Mouse (Mus musculus): ENCODE measurements around the gene Rara.
A peak's percentile ranks its signal among the peaks of the same experiment; 100 is the strongest.

Gene Rara

DNA sequence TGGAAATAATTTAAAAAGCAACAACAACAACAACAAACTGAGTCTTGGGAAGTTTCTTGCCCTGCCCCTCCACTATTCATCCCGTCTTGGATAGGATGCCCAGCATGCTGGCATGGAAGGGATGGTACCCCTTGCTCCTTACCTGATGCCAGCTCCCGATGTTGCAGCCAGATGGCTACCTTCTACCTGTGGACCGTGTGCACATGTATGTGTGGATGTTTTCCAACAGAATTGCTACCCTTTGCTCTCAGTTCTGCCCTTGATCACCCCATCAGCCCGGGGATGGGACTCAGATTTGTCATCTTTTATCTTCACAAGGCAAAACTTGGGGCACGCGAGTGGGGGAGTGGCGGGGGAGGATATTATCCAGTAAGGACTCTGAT lies 11.1 kb downstream of the Rara start:
- DNase-seq (ENCODE audit: low spot score) = no peak

DNA sequence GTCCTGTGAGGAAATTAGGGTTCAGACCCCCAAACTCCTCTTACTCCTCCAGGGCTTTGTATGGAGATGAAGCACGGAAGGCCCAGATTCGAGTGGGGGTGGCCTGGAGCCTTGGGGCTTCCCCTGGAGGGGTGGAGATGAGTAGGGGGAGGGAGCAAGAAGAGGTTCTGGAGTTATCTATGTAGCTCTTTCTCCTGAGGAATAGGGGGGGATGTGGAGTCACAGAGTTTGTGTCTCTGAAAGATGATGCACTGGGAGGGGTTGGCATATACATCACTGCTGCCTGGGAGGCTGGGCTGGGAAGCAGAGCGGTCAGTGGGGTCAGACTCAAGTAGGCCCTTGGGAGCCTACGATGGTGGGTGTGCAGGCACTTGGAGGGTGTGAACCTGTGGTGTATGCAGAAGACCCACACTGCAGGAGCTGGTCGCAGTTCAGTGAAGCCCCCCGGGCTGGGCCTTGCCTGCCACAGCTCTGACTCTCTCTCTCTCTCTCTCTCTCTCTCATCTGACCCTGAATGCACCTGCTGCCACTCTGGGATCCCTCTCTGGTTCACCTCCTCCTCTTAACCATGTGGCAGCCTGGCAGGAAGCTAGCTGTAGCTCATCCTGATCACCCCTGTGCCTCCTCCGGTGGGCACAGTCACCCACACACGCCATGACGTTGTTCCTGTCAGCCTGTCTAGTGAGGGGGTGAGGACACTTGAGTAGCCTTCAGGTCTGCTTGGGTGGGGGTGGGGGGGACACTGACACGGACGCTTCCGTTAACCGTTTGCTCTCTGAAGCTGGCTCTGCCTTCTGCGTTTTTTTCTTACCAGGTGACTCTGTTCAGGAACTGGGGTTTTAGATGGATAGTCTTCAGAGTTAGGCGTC lies 11.7 kb downstream of the Rara start:
- DNase-seq (ENCODE audit: low spot score) = no peak

DNA sequence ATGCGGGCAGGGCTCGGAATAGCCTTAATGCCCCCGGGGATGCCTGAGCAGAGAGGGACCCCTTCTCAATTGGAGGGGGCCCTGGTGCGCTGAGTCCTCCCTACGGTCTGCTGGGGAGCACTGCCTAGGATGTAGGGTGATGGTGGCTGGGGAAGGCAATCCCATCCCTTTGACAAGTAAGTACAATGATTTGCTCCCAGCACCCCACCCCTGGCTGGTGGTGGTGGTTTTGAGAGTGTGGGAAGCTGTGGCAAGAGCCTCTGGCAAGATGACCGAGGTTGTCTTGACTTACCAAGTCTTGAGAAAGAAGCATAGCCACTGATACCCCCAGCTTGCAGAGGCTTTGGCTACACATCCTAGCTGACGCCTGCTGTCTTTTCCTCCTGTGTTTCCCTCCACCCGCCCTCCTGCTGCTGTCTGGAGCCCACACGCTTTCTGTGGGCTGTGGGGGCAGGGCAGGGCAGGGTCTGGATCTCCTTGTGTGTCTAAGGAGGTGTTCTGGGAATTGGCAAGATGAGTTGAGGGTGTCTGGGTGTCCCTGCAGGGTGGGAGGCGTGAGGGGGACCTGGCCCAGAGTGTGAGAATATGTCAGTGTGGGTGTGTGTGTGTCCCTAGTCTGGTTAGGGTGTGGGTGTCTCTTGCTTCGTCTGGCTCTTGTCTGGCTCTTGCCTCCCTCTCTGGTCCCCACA lies 12.5 kb downstream of the Rara start:
- no peak for DNase-seq (ENCODE audit: low spot score)

DNA sequence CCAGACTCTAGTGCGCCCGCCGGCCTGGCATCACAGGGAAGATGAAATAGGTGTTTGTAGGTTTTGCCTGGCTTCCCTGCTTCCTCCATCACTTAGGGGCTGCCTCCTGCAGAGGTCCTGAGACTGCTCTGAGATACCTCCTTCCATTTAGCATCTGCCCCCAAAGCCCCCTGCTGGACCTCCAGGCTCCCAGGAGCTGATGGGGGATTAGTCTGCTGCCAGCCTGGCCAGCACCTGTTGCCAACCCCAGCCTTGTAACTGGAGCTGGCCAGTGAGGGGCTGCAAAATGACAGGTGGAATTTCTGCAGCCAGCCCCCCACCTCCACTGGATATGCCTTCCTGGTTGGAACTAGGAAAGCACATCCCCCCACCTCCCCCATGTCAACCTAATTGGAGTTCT lies 13.2 kb downstream of the Rara start:
- no peak for DNase-seq (ENCODE audit: low spot score)

DNA sequence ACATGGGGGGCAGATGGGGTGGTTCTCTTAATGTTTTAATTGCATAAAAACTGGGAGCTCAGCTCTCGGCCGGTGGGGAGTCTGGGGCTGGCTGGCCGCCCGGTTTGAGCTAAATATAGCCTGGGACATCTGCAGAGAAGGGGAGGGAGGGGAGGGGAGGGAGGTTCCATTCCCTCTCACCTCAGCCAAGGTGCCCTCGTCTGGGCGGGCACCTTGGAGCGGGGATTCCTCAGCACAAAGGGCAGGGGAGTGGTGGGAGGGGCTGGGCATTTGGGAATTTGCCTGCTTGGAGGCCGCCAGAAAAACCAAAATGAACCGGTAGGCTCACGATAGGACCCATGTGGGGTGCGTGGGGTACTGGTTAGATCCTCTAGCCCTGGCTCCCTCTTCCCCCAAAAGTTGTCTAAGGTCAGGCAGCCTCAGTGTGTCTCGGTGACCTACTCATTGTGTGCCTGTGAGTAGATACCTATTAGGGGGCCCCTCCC lies 13.8 kb downstream of the Rara start:
- no peak for DNase-seq (ENCODE audit: low spot score)

DNA sequence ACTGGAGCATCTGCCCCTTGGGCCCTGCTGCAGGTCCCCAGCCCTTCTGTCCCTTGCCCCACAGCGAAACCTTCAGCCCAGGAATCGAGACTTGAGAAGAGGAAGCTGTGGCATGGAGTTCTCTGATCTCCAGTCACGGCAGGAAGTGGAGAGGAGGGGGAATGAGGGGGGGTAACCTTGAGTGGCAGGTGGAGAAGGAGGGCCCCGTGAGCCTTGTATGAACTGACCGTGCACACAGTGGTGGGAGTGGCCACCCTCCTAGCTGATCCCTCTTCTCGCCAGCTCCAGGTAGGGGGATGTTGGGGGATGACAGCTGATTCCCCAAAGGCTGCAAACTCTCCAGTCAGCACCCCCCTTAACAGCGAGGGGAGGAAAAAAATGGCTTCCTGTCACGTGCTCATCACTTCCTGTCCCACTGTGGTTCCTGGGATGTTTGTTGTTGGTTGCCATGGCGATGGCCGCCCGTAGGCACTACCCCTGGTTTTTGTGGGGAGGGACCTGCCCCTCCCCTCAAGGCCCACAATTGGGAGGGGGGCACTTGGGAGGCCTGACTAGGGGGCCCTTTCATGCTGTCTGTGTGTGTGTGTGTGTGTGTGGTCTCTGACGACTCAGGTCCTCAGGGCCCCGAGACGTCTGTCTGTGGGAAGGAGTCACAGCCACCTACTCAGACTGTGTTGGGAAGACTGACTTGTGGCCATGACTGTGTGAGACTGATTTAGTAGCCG lies 14.4 kb downstream of the Rara start:
- no peak for DNase-seq (ENCODE audit: low spot score)

DNA sequence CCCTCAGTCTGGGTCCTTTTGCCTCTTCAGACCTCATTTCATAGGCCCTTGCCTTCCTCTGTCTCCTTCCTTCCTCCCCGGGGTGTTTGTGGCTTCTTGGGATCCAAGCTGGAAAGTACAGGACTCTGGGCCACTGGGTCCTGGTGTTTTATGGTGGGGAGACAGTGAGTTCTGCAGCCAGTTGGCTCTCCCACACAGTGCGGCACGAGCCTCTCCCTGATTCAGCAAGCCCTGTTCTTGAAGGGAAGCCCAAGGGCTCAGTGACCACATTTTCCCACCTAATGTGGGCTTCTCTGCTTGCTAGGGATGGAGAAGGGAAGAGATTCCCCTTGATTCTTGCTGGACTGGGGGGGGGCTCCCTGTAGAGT lies 14.9 kb downstream of the Rara start:
- no peak for DNase-seq (ENCODE audit: low spot score)

DNA sequence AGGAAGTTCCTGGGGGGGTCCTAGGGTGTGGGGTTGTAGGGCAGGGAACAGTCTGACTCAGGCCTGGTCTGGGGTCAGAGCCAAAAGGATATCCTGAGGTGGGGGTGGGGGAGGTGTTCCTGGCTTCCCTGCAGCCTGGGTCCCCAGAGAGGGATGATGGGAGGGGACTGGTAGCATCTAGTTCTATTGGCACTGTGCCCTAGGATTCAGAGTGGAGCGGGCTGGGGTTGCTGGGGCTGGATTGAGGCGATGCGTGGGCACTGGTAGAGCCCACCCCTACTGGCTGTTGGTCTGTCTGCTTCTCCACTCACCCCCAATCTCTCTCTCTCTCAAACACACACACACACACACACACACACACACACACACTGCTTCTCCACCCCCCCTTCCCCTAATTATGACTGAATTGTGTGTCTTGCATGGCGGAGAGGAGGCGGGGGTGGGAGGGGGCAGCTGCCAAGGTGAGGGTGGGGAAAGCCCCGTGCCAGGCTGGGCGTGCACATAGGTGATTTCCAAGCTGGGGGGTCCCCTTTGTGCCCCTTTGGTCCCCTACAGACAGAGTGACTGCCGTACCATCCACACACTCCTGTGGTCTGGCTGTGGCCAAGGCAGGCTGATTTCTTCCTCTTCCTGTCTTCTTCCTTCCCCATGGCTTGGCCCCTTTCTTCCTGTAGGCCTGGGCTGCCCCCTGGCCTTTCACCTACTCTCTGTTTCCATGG lies 15.5 kb downstream of the Rara start:
- no peak for DNase-seq (ENCODE audit: low spot score)

DNA sequence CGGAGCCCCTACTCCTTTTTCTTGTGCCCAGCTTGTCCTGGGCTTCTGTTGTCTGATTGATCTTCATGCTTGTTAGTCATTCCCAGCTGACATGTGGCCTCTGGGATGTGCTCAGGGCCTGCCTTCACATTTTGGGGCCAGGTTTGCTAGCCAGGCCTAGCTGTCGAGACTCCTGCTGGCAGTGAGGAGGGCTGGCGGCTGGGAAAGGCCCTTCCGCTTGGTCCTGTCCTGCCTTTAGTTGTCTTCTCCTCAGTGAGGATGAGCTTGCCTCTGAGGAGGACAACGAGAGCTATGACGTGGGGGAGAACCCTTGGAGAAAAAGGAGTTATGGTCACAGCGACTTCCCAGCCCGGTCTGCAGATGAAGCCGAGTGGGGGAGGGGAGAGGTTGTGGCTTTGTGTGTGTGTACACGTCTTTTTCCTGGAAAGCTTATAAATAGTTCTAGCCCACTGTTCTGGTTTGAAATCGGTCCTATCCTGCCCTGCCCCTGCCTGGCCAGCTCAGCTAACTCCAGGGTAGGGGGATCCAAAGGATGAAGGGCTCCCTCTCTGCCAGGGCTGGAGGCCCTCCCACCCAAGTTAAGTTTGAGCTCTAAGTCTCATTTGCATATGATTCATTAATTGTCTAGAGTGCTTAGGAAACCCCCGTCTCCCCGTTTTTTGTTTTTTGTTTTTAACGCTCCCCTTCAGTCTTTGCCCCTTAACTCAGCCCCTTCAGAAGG lies 16.3 kb downstream of the Rara start:
- no peak for DNase-seq (ENCODE audit: low spot score)

DNA sequence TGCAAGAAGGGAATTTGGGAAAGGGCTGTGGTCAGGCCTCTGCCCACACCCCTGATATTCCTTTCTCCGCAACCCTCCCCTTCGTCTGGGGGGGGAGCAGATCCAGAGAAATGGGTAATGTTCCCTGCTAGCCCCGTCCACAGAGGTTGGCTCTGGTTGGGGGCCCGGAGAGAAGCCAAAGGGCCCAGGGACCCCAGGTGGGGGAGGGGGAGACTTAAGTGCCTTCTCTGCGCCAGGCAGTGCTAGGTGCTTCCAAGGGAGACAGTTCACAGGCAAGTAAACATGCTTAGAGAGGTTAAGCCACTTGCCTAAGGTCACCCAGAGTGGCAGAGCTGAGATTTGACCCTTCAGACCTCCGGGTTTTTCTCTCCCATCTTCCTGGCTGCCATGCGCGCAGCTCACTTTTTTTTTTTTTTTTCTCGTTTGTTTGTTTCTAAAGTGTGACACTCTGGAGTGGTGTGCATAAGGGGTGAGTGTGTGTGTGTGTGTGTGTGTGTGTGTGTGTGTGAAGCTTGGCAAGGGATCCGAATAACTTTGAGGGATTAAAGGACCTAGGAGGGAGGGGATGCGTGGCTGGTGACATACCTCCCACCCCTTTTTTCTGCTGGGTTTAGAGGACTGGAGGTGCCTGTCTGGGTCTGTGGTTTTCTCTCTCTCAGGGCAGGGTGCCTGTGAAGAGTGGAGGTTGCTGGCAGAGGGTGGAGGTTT lies 17.4 kb downstream of the Rara start:
- DNase-seq (ENCODE audit: low spot score) = no peak

DNA sequence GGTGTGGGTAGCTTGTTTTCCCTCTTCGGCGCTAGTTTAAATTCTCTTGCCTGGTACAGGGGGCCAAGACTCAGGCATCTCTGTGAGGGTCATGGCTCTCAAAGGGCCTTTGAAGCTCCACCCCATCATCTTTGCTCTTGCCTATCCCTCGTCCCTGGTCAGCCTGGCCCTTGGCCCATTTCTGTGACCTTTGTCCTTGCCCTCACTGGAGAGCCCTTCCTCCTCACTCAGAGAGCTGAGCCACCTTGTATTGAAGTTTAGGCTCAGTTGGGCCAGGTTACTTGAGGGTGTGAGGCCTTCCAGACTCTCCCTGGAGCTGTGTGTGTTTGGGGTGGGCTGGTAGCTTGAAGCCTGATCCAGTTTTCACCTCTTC lies 18.0 kb downstream of the Rara start:
- DNase-seq (ENCODE audit: low spot score) = peak; percentile 72

DNA sequence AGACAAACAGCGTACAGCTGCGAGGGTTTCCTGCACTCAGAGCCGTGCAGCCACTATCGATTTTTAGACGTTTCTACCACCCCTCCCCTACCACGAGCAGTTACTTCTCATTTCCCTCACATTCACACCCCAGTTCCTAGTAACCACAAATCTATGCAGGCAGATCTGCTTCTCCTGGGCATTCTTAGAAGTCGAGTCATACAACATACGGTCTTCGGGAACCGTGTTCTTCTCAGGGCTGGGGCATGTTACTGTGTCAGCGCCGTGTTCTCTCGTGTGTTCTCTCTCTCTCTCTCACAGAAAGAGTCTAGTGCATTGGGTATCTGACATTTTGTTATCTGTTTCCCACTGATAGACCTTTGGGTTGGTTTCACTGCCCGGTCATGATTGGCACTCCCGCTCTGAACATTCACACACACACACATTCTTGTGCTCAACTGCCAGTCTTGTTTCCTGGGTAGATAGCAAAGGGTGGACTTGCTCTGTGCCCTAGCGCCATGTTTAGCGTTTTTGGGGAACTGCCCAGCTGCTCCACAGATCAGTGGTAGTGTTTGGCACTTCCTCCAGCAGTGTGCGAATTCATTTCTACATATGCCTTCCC lies 20.5 kb downstream of the Rara start:
- no peak for DNase-seq (ENCODE audit: low spot score)

DNA sequence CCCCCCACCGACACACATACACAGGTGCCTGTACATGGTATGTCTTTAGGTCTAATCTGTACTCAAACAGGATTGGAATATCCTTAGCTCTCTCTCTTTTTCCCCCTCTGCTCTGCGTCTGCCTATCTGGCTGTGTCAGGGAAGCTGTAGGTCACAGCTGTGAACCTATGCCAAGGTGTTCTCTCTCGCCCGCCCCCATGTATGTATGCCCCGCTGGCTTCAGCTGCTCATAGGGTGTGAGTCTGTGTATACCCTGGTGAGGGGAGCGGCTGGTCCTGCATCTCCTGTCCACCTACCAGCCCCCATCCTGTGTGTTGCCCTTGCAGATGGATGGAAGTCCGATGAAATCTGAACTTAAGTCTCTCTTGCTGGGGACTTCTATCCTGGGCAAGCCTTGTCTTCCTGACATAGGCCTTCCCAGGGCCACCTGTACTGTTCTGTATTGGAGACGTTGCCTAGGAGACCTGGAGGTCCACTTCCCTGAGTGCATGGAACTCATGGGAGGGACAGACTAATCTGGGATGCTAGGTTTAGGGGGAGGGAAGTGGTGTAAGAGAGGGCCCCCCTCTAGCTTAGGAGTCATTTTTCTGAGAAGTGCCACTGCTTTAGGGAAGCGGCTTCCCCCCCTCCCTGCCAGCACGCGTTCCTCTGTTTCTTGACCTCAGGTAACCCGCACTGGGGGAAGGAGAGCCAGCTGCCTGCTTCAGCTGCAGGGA lies 21.8 kb downstream of the Rara start:
- no peak for DNase-seq (ENCODE audit: low spot score)

DNA sequence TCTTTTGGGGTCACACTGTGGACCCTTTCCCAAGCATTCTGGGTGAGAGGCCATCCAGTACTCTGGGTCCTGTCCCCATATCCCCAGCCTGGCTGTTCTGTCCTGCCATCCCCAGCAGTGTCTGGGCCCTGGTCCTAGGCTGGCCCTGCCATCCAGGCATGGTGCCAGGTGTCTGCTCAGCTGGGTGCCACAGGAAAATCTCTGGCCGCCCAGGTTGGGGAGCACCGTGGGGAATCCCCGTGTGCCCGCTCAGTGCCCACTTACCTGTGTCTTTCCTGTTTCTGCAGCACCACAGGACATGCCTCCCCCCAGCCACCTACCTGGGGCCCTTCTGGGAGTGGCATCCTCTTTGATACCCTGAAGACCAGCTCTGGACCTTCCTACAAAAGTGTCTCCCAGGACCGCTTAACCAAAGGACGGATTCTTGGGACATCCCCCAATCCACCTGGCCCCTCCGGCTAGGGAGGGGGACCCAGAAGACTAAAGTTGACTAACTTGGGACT lies 22.4 kb downstream of the Rara start:
- DNase-seq (ENCODE audit: low spot score) = no peak

DNA sequence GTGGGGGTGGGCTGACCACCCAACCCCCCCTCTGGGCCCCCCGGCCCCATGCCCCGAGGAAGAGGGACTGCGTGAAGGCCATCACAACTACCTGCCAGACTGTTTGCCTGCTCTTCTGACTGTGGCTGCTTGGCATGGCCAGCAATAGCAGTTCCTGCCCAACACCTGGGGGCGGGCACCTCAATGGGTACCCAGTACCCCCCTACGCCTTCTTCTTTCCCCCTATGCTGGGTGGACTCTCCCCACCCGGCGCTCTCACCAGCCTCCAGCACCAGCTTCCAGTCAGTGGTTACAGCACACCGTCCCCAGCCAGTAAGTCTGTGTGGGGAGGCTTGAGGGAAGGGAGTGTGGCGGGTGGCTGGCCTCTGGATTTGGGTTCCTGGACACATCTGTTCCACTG lies 22.9 kb downstream of the Rara start:
- no peak for DNase-seq (ENCODE audit: low spot score)

DNA sequence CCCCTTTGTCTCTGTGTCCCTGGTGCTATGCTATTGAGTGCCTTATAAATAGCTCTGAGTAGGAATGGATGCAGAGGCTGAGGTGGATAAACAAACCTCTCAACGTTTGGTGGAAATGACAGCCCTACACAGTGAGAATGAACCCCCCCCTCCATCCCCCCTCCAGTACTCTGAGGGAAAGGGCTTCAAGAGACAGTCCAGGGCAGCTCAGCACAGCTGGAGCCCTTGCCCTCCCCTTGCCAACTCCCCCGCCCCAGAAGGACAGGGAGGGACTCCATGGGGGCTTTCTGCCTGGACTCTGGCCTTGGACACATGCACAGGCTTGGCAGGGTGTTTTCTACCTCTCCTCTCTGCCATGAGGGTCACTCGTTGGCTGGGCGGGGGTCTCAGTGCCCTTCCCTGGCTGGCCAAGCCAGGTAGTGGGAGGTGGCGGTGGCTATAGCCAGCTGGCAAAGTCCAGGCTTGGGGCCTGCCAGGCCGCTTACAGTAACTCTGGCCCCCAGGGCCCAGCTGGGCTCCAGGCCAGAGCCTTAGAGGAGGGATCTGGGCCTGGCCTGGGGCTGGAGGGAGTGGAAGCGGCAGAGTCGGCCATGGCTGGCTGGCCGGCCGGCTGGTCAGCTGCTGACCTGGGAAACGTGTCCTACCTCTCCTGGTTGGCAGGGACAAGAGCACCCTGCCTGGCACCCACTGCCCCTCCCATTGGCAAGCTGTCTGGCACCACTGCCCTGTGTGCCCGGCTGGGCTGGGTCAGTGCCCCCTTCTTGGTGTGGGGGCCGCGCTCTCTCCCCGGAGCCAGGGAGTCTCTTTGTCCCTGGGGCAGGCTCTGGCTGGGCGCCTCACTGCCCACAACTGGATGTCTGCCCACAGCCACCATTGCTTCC lies 23.6 kb downstream of the Rara start:
- DNase-seq (ENCODE audit: low spot score) = peak; percentile 89

DNA sequence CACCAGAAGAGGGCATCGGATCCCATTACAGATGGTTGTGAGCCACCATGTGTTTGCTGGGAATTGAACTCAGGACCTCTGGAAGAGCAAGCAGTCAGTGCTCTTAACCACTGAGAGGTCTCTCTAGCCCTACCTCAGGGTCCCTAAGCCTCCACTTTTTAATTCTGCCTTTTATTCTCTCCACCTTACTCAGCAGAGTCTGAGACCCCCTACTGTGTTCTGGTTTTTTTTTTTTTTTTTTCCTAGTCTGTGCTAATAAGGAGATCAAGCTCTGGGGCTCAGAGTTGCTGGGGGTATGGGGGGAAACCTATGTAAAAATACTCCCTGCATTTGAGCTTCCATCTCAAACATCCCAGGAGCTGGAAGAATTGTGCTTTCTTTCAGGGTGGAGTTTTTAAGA lies 24.5 kb downstream of the Rara start:
- no peak for DNase-seq (ENCODE audit: low spot score)

DNA sequence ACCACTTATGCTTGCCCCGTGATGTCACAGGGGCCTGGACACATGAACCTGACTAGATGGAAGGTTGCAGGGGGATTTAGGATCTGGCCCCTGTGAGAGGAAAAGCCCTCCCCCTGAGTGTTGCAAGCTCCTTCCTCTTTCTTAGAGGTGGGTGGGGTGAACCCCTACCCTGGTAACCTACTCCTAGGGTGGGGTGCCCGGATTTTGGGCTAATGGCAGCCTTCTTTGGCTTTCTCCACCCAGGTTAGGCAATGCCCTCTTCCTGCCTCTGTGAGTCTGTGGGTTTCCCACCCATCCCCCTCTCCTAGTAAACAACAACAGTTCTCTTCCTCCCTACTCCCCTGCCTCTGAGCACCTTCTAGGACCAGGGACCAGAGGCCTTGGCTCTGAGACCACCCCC lies 25.1 kb downstream of the Rara start:
- DNase-seq (ENCODE audit: low spot score) = no peak

DNA sequence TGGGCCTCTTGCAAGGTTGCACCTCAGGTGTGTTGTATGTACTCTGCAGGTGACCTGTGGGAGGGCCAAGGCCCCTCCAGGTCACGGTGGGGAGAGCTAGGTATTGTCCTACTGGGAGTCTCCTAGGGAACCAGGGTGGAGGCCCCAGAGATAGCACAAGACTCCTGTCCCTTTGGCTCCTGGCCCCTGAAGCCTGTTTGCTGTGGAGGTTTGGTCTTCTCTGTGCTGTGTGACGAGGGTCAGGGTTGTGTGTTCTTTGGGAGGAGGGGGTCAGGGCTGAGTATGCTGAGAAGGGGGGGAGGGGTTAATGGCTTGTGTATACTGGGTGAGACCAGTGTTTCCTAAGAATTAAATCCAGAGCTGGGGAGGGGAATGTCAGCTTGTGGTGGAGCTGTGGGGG lies 25.7 kb downstream of the Rara start:
- DNase-seq (ENCODE audit: low spot score) = no peak
